In genomic region chr10:59973400-59973799, GRCm38 (mm10) we compare ENCODE assay signal across 9 mouse cellular contexts. TPM values are rescaled to one million over a fixed set of nuclear protein-coding genes. Genes with fewer than 3 reads are reported as not detected.
DNase-seq lines count a peak whose midpoint lies in the region; ATAC-seq and TF ChIP-seq lines count a peak whose summit lies in the region.
"Had no signal": no experiment of that assay in that cellular context is flagged by ENCODE, and none has a peak within 500 bp of the region (broad histone marks: within the 10 kb centered on the region; RNA-seq: fewer than 3 reads in every experiment).

No protein-coding gene starts in this region.

- no peak for TF ChIP-seq CTCF in E14TG2a.4 (conservative IDR thresholded peaks at IDR 0.05; ENCODE audit: low read length)

- no peak overlapping the region for H3K9ac ChIP-seq in heart, embryonic 13.5 days
- H3K9ac ChIP-seq in liver, embryonic 16.5 days (ENCODE audit: low read depth, low read length), result no peak overlapping the region

- H3K4me3 ChIP-seq in heart, embryonic 13.5 days, result no peak overlapping the region
- no peak overlapping the region for H3K4me3 ChIP-seq in liver, embryonic 16.5 days (ENCODE audit: low read depth, low read length)
- 0 out of 2 replicates have a peak overlapping the region, but pooled peaks have one; percentile 24 for H3K4me3 ChIP-seq in E14TG2a.4 (replicated peaks; ENCODE audit: low read length)

- H3K4me2 ChIP-seq in heart, embryonic 13.5 days, result no peak overlapping the region
- no peak overlapping the region for H3K4me2 ChIP-seq in liver, embryonic 16.5 days (ENCODE audit: low read depth, low read length)

- H3K9me3 ChIP-seq in heart, embryonic 13.5 days, result no peaks in the 10 kb centered on the region
- H3K9me3 ChIP-seq in liver, embryonic 16.5 days (replicated peaks; ENCODE audit: control insufficient read depth, low read length), result no peaks in the 10 kb centered on the region
- no peaks in the 10 kb centered on the region for H3K9me3 ChIP-seq in E14TG2a.4 (ENCODE audit: low read length)

- DNase-seq in heart, postnatal 4 days, result no peak
- DNase-seq in liver, result no peak
- peak; percentile 12 for DNase-seq in induced T-regulatory cell, adult 2 months (ENCODE audit: low read depth)
- DNase-seq: left cerebral cortex, postnatal 4 days had no signal

- no peak for ATAC-seq in heart, embryonic 13.5 days (ENCODE audit: extremely low read depth, insufficient number of reproducible peaks, low FRiP score, low TSS enrichment)
- no peak for ATAC-seq in liver, embryonic 16.5 days (ENCODE audit: low read depth)
- no peak for ATAC-seq in inflammation-experienced regulatory T-cells, adult 6 months
- no peak for ATAC-seq in CD4-positive, CD25-positive, alpha-beta regulatory T cell, adult 4 months

- WGBS in heart, embryonic 13.5 days, result 91% methylated on average over 4 of the region's 4 CpGs
- WGBS in liver, embryonic 16.5 days (ENCODE audit: insufficient replicate concordance), result 75% methylated on average over 4 of the region's 4 CpGs

- no peaks in the 10 kb centered on the region for H3K27me3 ChIP-seq in heart, embryonic 13.5 days (replicated peaks)
- no peaks in the 10 kb centered on the region; the same call in 1 of the 2 replicates for H3K27me3 ChIP-seq in liver, embryonic 16.5 days (ENCODE audit: control insufficient read depth, insufficient read depth, low read depth, low read length)
- peaks cover 80% of the 10 kb centered on the region for H3K27me3 ChIP-seq in E14TG2a.4 (ENCODE audit: insufficient read depth, low read length)

- H3K4me1 ChIP-seq in heart, embryonic 13.5 days, result peaks cover 65% of the 10 kb centered on the region
- H3K4me1 ChIP-seq in liver, embryonic 16.5 days (ENCODE audit: control insufficient read depth, low read depth, low read length), result peaks cover 31% of the 10 kb centered on the region
- H3K4me1 ChIP-seq in E14TG2a.4 (replicated peaks; ENCODE audit: low read depth, low read length), result peaks cover 87% of the 10 kb centered on the region

- H3K36me3 ChIP-seq in heart, embryonic 13.5 days, result no peaks in the 10 kb centered on the region
- H3K36me3 ChIP-seq in liver, embryonic 16.5 days (ENCODE audit: control insufficient read depth, insufficient read depth), result no peaks in the 10 kb centered on the region
- no peaks in the 10 kb centered on the region for H3K36me3 ChIP-seq in E14TG2a.4 (ENCODE audit: insufficient read depth, low read length)

- H3K27ac ChIP-seq in heart, embryonic 13.5 days (replicated peaks), result peak overlapping the region; percentile 79
- peak overlapping the region; percentile 31 for H3K27ac ChIP-seq in liver, embryonic 16.5 days (ENCODE audit: low read length)

RNA-seq across cellular contexts. Expression of gene Ddit4, which starts 21.8 kb away (rescaled TPM):
- polyA plus RNA-seq in heart, embryonic 13.5 days (2015; fragmentation: Nextera tagmentation; extraction: Ambion mirVana), result 19.7 and 24.5 TPM in 2 replicates
- 10 to 100 TPM; 31.4 to 36.9 TPM for total RNA-seq in heart, postnatal 4 days (2021)
- polyA plus RNA-seq in liver, embryonic 16.5 days (2015; fragmentation: Nextera tagmentation; extraction: Ambion mirVana), result 5.0 and 6.8 TPM in 2 replicates
- 10 to 100 TPM; 11.5 to 25.9 (median 14.4) TPM for polyA plus RNA-seq in inflammation-experienced regulatory T-cells, adult 6 months (2017; shearing (Covaris generic))
- polyA plus RNA-seq in CD4-positive, CD25-positive, alpha-beta regulatory T cell, adult 4 months (2017; shearing (Covaris generic)), result 10 to 100 TPM; 16.6 to 32.8 TPM

RNA-seq across cellular contexts. Expression of gene Ascc1, which starts 29.2 kb away (rescaled TPM):
- 33.8 and 37.9 TPM in 2 replicates for polyA plus RNA-seq in heart, embryonic 13.5 days (2015; fragmentation: Nextera tagmentation; extraction: Ambion mirVana)
- total RNA-seq in heart, postnatal 4 days (2021), result 10 to 100 TPM; 20.2 to 22.0 TPM
- polyA plus RNA-seq in liver, embryonic 16.5 days (2015; fragmentation: Nextera tagmentation; extraction: Ambion mirVana), result 16.0 and 16.7 TPM in 2 replicates
- polyA plus RNA-seq in inflammation-experienced regulatory T-cells, adult 6 months (2017; shearing (Covaris generic)), result 10 to 100 TPM; 33.7 to 57.6 (median 44.3) TPM
- polyA plus RNA-seq in CD4-positive, CD25-positive, alpha-beta regulatory T cell, adult 4 months (2017; shearing (Covaris generic)), result 10 to 100 TPM; 57.8 to 61.3 TPM

RNA-seq across cellular contexts. Expression of gene Anapc16, which starts 29.5 kb away (rescaled TPM):
- 84.7 and 93.3 TPM in 2 replicates for polyA plus RNA-seq in heart, embryonic 13.5 days (2015; fragmentation: Nextera tagmentation; extraction: Ambion mirVana)
- total RNA-seq in heart, postnatal 4 days (2021), result 10 to 100 TPM; 70.5 to 73.5 TPM
- 34.9 and 37.9 TPM in 2 replicates for polyA plus RNA-seq in liver, embryonic 16.5 days (2015; fragmentation: Nextera tagmentation; extraction: Ambion mirVana)
- polyA plus RNA-seq in inflammation-experienced regulatory T-cells, adult 6 months (2017; shearing (Covaris generic)), result 10 to 100 TPM; 89.0 to 99.4 (median 91.1) TPM
- polyA plus RNA-seq in CD4-positive, CD25-positive, alpha-beta regulatory T cell, adult 4 months (2017; shearing (Covaris generic)), result 100 to 1,000 TPM in 1 of 2 experiments, 10 to 100 TPM in 1; 82.2 to 102 TPM
